Mouse (Mus musculus): Measurements from ENCODE around the gene Gm49630. TPM values are rescaled to one million over a fixed set of nuclear protein-coding genes. Genes with fewer than 3 reads are reported as not detected.
"Not testable (repeated sequence)": the region's sequence is repeated elsewhere in the genome, so short reads cannot be mapped to it uniquely, and the experiment has no call there.

Gm49630 gene
- total and polyA plus RNA-seq, 2 experiments from 2014 or later, result not detected

DNA sequence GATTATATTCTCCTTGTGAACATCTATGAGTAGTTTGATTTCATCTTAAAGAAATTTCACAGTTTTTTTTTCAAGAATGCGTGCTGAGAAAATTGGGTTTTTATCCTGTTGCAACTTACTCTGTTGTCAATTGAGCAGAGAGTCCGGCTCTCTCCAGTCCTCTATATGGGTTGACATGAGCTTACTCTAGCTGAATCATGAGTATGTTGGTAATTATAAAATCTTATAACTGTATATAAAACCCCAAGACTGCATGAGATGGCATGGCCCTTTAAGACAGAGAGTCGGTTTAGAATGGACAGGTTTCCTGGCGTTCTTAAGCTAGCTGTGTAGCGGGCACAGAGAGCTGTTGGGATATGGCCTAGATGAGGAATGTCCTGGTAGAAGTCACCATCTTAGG is 47.4 kb downstream of the Gm49630 start, which contains the start of gene Tcp10a:
Tcp10a (plus strand) TSS at position 301 of the 400 bp plus-strand sequence.
- ATAC-seq; H3K4me1 ChIP-seq (ENCODE audit: insufficient read depth); H3K4me3 ChIP-seq (ENCODE audit: low read depth, low read length); H3K27me3 ChIP-seq (ENCODE audit: insufficient read depth, low read length); H3K36me3 ChIP-seq (ENCODE audit: insufficient read depth); H3K27ac ChIP-seq (ENCODE audit: low read depth, low read length); H3K9ac ChIP-seq; H3K9me3 ChIP-seq (ENCODE audit: low read length); DNase-seq; H3K4me2 ChIP-seq (ENCODE audit: low read depth): not testable (repeated sequence)
- WGBS, result 93% methylated on average over 3 of the region's 5 CpGs

DNA sequence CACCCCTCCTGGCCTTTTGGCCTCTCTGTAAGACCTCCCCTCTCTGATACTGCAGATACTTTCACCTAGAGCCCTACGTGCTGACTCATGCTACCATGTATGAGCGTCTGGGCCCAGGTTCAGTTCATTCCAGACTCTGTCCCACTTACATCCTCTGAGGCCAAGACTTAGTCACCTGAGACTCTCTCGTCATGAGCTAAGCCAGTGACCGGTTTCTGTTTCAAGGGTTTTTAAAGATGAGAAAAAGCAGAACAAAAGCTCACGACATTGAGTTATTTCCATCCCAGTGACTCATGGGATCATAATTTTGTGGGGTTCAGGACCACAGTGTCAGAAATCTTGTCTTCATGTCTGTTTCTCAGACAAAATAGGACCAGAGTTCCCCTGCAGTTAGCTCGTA is 52.0 kb downstream of the Gm49630 start:
- H3K4me2 ChIP-seq (ENCODE audit: low read depth); H3K4me1 ChIP-seq (ENCODE audit: insufficient read depth); H3K9ac ChIP-seq; H3K4me3 ChIP-seq (ENCODE audit: low read depth, low read length); H3K9me3 ChIP-seq (ENCODE audit: low read length); H3K36me3 ChIP-seq (ENCODE audit: insufficient read depth); ATAC-seq; H3K27ac ChIP-seq (ENCODE audit: low read depth, low read length); DNase-seq; H3K27me3 ChIP-seq (ENCODE audit: insufficient read depth, low read length): not testable (repeated sequence)
- WGBS, result 92% methylated on average over 6 of the region's 6 CpGs

DNA sequence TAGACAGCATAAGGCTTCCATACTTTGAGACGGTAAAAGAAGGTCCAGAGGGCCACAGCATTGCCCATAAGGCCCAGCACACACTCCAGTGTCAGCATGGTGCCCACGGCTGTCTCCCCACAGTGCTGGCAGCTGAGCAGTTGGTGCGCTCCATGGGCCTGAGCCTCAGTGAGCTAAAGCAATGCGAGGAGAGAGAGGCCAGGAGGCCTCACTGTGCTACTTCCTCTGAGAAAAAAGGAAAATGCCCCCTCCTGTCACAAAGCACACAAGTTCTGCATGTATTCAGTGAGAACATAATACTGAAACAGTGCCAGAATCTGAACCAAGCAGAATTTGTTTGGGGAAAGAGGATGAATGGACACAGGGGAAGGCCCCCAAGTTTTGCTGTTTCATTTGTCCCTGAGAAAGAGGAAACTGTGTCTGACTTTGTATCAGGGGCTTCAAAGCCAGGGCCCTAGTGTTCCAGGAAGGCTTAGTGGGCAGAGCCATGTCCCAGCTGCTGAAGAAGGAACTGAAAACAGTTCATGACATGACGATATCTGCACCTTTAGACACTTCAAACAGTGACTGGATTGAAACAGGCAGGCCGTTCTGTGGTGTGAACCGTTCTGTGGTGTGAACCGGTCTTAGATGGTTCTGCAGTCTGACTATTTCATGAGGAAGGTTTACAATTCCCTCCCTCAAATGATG is 55.9 kb downstream of the Gm49630 start:
- not testable (repeated sequence) for H3K4me2 ChIP-seq (ENCODE audit: low read depth); H3K27me3 ChIP-seq (ENCODE audit: insufficient read depth, low read length); H3K4me1 ChIP-seq (ENCODE audit: insufficient read depth); H3K36me3 ChIP-seq (ENCODE audit: insufficient read depth); H3K4me3 ChIP-seq (ENCODE audit: low read depth, low read length); H3K27ac ChIP-seq (ENCODE audit: low read depth, low read length); H3K9ac ChIP-seq; DNase-seq; H3K9me3 ChIP-seq (ENCODE audit: low read length)
- peak; percentile 45 for ATAC-seq
- WGBS, result 64% methylated on average over 6 of the region's 8 CpGs

DNA sequence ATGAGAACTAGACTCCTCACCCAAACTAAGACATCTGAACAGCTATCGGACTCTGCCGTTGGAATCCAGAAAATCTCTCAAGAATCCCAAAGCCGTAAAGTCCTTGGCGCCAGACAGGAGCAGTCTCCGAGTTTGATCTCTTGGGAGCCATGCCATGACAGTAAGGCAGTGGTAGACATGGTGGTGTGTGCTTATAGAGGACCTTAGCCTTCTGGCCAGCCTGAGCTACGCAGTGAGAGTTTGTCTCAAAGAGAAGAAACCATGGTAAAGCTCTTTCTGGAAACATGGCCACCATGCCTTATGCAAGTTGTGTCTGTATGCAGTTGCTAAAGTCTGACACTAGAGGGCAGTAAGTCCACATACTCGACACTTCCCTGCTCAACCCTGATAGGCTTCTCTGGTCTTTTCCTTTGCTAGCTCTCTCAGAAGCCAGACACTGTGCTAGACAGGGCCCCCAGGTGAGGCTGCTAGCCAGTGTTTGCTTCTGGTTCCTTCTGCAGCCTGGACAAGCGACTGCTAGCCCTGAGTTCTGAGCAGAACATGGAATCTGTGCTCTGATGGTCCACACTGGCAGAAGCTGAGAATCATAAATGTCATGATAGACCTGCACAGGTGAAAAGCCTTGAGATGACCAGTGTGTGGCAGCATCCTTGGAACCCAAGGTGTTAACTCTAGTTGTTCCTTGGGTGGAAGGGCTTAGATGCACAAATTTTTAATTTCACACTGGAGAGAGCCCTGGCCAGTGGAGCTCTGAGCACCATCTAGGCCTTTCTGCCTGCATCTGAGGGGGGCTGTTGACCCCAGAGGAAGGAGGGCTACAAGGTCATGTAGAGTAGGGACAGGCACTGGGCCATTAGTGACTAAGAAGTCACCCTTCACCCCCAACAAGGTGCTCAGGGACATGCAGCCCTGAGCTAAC is 65.2 kb downstream of the Gm49630 start:
- H3K27me3 ChIP-seq (ENCODE audit: insufficient read depth, low read length); H3K4me3 ChIP-seq (ENCODE audit: low read depth, low read length); H3K27ac ChIP-seq (ENCODE audit: low read depth, low read length); H3K9ac ChIP-seq; H3K9me3 ChIP-seq (ENCODE audit: low read length); H3K4me2 ChIP-seq (ENCODE audit: low read depth); H3K36me3 ChIP-seq (ENCODE audit: insufficient read depth); H3K4me1 ChIP-seq (ENCODE audit: insufficient read depth): not testable (repeated sequence)
- ATAC-seq (peak; percentile 96), DNase-seq (peak; percentile 24)
- peak; percentile 69 for TF ChIP-seq CTCF (IDR thresholded peaks at IDR 0.05; ENCODE audit: low read depth)
- WGBS, result 63% methylated on average over 8 of the region's 8 CpGs

Other genes with a start within 250 kb of the Gm49630 start
- 28.2 and 40.7 TPM in 2 replicates for gene Rps6ka2, start 201.9 kb downstream of the Gm49630 start, total RNA-seq (2014; rRNA removed)
- 12.0 and 16.8 TPM in 2 replicates for gene Rps6ka2, start 201.9 kb downstream of the Gm49630 start, polyA plus RNA-seq (2015; fragmentation: Nextera tagmentation; extraction: Ambion mirVana)
- gene Tcp10a, start 47.3 kb downstream of the Gm49630 start, total RNA-seq (2014; rRNA removed), result not detected in 2 replicates
- not detected in 2 replicates for gene Tcp10a, start 47.3 kb downstream of the Gm49630 start, polyA plus RNA-seq (2015; fragmentation: Nextera tagmentation; extraction: Ambion mirVana)
- not detected in 2 replicates for gene Ttll2, start 19.3 kb downstream of the Gm49630 start, total RNA-seq (2014; rRNA removed)
- gene Ttll2, start 19.3 kb downstream of the Gm49630 start, polyA plus RNA-seq (2015; fragmentation: Nextera tagmentation; extraction: Ambion mirVana), result not detected in 2 replicates
- not detected in 2 replicates for gene Unc93a2, start 13.5 kb upstream of the Gm49630 start, total RNA-seq (2014; rRNA removed)
- not detected in 2 replicates for gene Unc93a2, start 13.5 kb upstream of the Gm49630 start, polyA plus RNA-seq (2015; fragmentation: Nextera tagmentation; extraction: Ambion mirVana)

Data from forebrain, postnatal 0 days (tissue).